Mouse (Mus musculus) thymus, adult 2 months (tissue): ENCODE measurements at regions not wholly inside any gene's neighbourhood (a gene's known extent, or its start where the extent isn't known, plus 50 kb on each side); places are given as distances from the start of the nearest gene placed in this dataset.

ENCODE experiments used
- DNase-seq: peaks from one replicate; pipeline ENCODE4 v3.0.0; 2021
- H3K27ac ChIP-seq: fragments of 200-500 bp; 2 replicates; pipeline ENCODE4 v1.5.1; 2012; ENCODE audit warnings: low read length, control low read depth; ENCODE audit not compliant: control insufficient read depth, insufficient read depth
- H3K27me3 ChIP-seq: fragments of 200-500 bp; 2 replicates; pipeline ENCODE4 v1.6.1; 2012; ENCODE audit warnings: mild to moderate bottlenecking, low read length, moderate library complexity, mixed read lengths; ENCODE audit not compliant: control insufficient read depth, insufficient read depth
- H3K36me3 ChIP-seq: fragments of 200-500 bp; 2 replicates; pipeline ENCODE4 v1.6.1; 2012; ENCODE audit warnings: mild to moderate bottlenecking, low read length, moderate library complexity; ENCODE audit not compliant: control insufficient read depth, insufficient read depth
- H3K4me1 ChIP-seq: fragments of 200-500 bp; replicated peaks from 2 replicates; pipeline ENCODE4 v1.6.1; 2012; ENCODE audit warnings: low read length; ENCODE audit not compliant: control insufficient read depth, insufficient read depth
- H3K4me3 ChIP-seq: fragments of 200-500 bp; 2 replicates; pipeline ENCODE4 v1.5.1; 2012; ENCODE audit warnings: mild to moderate bottlenecking, low read length, control low read depth, moderate library complexity; ENCODE audit not compliant: control insufficient read depth, insufficient read depth
- CTCF ChIP-seq: fragments of 200-500 bp; IDR thresholded peaks from 2 replicates; pipeline ENCODE4 v1.5.1; 2012; ENCODE audit warnings: mild to moderate bottlenecking, control low read depth, low read length, moderate library complexity, borderline replicate concordance; ENCODE audit not compliant: control insufficient read depth, poor library complexity, insufficient read depth; ENCODE audit errors: extremely low read depth
- POLR2A ChIP-seq: fragments of 200-500 bp; IDR thresholded peaks from 2 replicates; pipeline ENCODE4 v1.6.1; 2012; ENCODE audit warnings: mild to moderate bottlenecking, low read length, control low read depth, moderate library complexity; ENCODE audit not compliant: control insufficient read depth, poor library complexity, insufficient read depth; ENCODE audit errors: extremely low read depth
- WGBS: fragments of 180-500 bp; shearing (Covaris S2); methylation state at CpG from one replicate; pipeline ENCODE4 v1.1.7; 2018; 5-methylcytosine and 5-hydroxymethylcytosine counted together

- no peaks in the 10 kb centered on the region for H3K36me3 ChIP-seq
- TF ChIP-seq CTCF (no peak), POLR2A (no peak)
- H3K27ac ChIP-seq = no peak overlapping the region
- H3K4me3 ChIP-seq = no peak overlapping the region
- H3K27me3 ChIP-seq = no peaks in the 10 kb centered on the region
- 53% methylated on average over 3 of the region's 3 CpGs for WGBS
- DNase-seq = no peak
- H3K4me1 ChIP-seq = no peaks in the 10 kb centered on the region
Measured at GRCm38 (mm10) chr17:4736689-4737088, 257.4 kb upstream of the Arid1b start.

- H3K4me1 ChIP-seq = no peaks in the 10 kb centered on the region; the same call in 1 of the 2 replicates
- no peak overlapping the region for H3K27ac ChIP-seq
- H3K36me3 ChIP-seq = no peaks in the 10 kb centered on the region
- 79% methylated on average over 7 of the region's 7 CpGs for WGBS
- no peaks in the 10 kb centered on the region for H3K27me3 ChIP-seq
- DNase-seq = peak; percentile 3
- TF ChIP-seq POLR2A = no peak
- no peak for TF ChIP-seq CTCF
- H3K4me3 ChIP-seq = no peak overlapping the region
Measured at GRCm38 (mm10) chr17:4738717-4739485, 255.2 kb upstream of the Arid1b start.

- TF ChIP-seq POLR2A (no peak), CTCF (no peak)
- no peak for DNase-seq
- 76% methylated on average over 5 of the region's 5 CpGs for WGBS
- H3K4me1 ChIP-seq = no peaks in the 10 kb centered on the region; the same call in 1 of the 2 replicates
- no peaks in the 10 kb centered on the region for H3K27me3 ChIP-seq
- no peaks in the 10 kb centered on the region for H3K36me3 ChIP-seq
- H3K4me3 ChIP-seq = no peak overlapping the region
- no peak overlapping the region for H3K27ac ChIP-seq
Measured at GRCm38 (mm10) chr17:4740784-4741183, 253.3 kb upstream of the Arid1b start.

GRCm38 (mm10) chr17:4742314-4742713, 251.8 kb upstream of the Arid1b start:
- H3K36me3 ChIP-seq = no peaks in the 10 kb centered on the region
- no peak overlapping the region for H3K4me3 ChIP-seq
- no peak for DNase-seq
- TF ChIP-seq POLR2A = no peak
- no peak overlapping the region for H3K27ac ChIP-seq
- H3K4me1 ChIP-seq = no peaks in the 10 kb centered on the region; the same call in 1 of the 2 replicates
- no peaks in the 10 kb centered on the region for H3K27me3 ChIP-seq
- WGBS = 7% methylated on average over 1 of the region's 1 CpGs

- WGBS = 96% methylated on average over 6 of the region's 6 CpGs
- no peaks in the 10 kb centered on the region for H3K27me3 ChIP-seq
- no peak overlapping the region for H3K27ac ChIP-seq
Measured at GRCm38 (mm10) chr17:4762956-4763355, 231.2 kb upstream of the Arid1b start.

GRCm38 (mm10) chr17:4765723-4766122, 228.4 kb upstream of the Arid1b start:
- no peaks in the 10 kb centered on the region for H3K36me3 ChIP-seq
- no peak for TF ChIP-seq CTCF
- no peak for TF ChIP-seq POLR2A
- no peaks in the 10 kb centered on the region for H3K27me3 ChIP-seq
- 96% methylated on average over 5 of the region's 5 CpGs for WGBS
- DNase-seq = no peak
- H3K27ac ChIP-seq = no peak overlapping the region
- H3K4me1 ChIP-seq = no peaks in the 10 kb centered on the region
- no peak overlapping the region for H3K4me3 ChIP-seq

More at GRCm38 (mm10) chr17:4762956-4763355, 231.2 kb upstream of the Arid1b start:
- TF ChIP-seq CTCF (no peak), POLR2A (no peak)
- Histone ChIP-seq H3K4me3 (no peak overlapping the region), H3K36me3 (no peaks in the 10 kb centered on the region), H3K4me1 (no peaks in the 10 kb centered on the region)
- no peak for DNase-seq
